Mouse (Mus musculus): ENCODE results near the gene Gm14569.

Gene Gm14569

DNA sequence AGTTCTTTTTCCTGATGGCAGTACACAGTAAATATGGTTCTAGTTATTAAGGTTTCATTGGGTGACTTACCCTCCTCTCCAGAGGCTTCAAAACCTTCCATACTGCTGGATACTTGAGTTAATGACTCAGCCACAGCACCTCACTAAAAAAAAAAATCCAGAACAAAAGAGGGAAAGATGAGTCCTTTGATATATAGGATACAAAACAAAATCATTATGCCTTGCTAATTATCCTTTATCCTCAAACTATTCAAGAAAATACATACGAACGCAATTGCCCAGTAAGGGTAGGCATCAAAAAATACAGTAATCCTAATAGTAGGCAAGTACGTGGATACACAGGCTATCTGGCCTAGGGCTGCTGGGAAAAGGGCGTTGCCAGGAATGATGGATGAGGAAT, at the start of gene Gm14569:
Gm14569 (minus strand) TSS at position 101 of the 400 bp plus-strand sequence.
- DNase-seq, result no peak

DNA sequence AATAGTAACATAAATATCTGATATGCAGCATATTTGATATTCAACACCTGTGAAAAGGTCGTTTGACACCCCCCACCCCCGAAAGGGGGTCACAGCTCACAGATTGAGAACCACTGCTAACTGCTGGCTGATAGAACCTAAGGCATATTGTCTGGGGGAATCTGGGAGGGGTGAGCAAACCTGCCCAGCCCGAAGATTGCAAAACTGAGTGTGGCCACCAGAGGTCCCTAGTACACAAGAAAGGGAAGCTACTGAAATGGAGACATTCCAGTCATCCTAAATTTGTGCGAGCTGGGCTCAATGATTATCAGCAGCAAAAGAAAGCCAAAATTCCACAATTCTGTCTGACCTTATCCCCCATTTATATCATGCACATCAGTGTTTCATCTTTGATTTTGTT, 42.9 kb upstream of the Gm14569 start:
- DNase-seq, result peak; percentile 76

DNA sequence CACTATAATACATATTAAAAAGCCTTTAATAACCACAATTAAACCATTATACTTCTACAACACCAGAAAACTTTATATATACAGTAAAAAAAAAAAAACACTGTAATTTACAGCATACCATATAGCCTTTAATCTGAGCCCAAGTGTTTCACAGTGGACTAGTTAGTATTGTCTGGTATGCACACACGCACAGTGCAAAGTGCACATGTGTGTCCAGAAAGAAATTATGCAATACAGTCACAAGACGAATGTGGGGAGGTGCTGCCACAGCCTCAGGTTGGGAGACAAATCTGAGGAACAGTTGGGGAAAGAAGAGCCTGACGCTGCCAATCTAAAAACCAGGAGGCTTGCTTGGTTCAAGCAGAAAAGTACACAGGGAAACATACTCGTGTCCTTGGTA, 42.1 kb upstream of the Gm14569 start:
- DNase-seq, result no peak

DNA sequence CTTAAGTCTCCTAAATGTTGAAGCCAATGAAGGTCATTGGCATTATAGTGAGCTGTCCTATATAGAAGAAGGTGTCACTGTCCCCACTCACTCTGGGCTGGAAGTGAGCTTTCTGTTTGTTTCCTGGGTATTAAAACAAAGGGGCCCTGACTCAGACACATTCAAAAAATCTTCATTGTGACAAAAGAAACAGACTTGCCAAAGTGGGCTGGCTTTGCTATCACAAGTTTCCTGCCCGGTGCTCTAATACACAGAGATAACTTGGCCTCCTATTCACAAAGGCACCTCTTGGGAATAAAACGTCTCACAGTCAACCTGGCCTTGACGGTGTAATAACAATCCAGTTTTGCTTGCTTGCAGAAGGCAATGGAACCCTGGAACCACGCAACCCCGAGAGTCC, 38.6 kb upstream of the Gm14569 start:
- no peak for DNase-seq

DNA sequence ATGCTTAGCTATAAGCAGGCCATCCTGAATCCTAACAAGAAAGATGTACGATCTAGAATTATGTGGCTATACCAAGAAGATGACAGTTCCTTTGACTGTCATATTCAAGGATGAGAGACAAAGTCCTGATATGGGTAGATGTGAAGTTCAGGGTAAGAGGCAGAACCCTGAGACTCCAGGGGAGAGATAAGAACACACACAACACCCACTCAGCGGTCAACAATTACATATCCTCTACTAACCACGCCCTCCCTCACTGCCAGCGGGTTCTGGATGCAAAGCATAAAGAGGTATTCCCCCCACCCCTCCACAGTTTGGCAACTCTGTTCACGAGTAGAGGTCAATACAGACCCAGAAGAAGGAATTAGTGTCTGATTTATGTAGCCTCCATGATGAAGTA, 32.1 kb upstream of the Gm14569 start:
- DNase-seq, result no peak

DNA sequence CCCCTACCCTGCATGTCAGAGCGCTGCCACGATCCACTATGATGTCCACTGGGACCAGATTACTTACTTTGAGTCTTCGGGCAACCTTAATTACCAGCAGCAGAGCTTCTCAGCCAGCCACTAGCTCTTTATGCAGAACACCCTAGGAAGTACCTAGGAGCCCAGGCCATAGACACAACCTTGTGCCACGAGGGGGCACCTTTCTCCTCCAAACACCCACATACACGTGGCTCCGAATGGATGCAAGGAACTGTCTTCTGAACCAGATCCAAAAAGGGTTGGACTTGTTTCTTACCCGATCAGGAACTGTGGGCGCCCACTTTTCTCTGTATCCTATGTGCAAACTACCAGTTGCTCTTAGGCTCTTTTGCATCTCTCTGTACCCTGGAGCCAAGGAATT, 22.1 kb upstream of the Gm14569 start:
- DNase-seq, result no peak

DNA sequence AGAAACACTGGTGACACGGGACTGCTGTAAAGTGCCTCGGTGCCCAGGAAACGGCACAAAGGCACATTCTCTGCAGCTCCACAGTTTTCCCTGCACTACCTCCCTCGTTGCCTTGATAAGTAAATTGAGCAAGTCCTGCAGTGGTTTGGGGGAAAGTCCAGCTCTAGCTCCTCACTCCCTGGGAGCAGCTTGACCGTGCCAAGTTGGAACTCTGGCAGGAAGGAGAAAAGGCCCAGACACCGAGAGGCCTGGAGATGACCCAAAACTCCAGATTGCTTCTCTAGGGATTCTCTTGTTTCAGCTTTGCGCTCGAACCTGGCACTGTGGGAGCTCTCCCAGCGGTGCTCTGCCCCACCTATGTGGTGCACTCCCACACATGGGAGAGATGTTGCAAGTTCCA, 21.6 kb upstream of the Gm14569 start:
- peak; percentile 1 for DNase-seq

DNA sequence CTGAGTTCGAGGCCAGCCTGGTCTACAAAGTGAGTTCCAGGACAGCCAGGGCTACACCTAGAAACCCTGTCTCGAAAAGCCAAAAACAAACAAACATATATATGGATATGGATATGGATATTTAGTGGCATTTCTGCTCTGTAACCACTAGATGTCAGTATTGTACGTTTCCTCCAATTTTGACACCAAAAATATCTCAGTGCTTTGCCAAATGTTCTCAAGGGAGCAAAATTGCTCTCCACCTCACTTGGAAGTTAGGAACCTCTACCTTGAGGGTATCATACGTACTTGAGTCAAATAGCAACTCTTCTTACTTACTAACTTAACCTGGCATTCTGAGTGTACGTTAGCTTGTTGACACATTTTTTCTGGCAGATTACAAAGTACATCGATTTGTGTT, 15.2 kb upstream of the Gm14569 start:
- DNase-seq, result no peak

DNA sequence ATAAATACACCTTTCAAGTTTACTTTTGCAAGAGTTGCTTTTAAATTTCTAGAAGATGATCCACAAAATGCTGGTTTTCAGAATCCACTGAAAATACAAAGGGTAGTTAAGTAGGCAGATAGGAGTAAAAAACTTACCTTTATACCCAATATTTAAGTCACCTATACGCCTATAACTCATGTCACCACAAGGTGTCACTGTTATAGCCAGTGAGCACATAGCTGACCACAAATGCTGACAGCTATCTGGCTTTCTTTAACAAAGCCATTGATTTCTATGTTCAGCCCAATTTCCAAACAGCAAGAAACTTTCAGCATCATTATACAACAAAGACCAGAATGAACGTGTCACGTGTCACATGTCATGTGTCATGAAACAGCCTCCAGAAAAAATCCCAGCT, 2.1 kb downstream of the Gm14569 start:
- DNase-seq, result no peak

DNA sequence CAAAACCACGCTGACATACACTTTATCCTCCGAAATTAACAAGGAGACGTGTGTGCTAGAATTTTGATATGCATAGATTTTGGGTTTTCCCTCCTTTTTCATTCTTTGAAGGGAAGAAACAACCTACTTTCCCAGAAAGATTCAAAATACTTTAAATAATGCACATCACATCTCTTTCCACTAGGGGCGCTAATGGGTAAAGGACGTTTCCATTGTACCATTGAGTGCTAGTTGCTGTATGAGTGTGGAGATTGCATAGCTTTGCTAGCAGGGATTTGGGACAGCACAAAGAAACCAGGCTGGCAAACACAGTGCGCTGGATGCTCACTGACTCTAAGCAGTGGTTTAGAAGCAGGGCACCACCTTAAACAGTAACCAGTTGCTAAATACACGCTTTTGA, 3.6 kb downstream of the Gm14569 start:
- DNase-seq, result no peak

DNA sequence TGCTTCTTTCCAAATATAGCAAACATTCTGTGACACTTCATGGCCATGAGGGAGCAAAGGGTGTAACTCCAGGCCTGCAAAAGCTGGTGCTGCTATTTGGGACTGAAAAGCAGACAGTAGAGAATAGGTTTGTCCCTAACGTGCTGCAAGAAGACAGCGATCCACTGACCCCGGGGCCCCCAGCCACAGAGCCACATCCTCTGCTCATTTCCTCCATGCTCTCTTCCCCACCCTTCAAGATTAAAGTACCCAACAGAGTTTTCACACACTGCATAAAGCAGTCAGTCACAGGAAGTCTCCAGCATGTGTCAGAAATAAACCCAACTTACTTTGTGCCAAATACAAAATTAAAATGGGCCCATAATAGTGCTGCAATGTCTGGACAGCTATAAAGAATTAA, 16.8 kb downstream of the Gm14569 start:
- no peak for DNase-seq

DNA sequence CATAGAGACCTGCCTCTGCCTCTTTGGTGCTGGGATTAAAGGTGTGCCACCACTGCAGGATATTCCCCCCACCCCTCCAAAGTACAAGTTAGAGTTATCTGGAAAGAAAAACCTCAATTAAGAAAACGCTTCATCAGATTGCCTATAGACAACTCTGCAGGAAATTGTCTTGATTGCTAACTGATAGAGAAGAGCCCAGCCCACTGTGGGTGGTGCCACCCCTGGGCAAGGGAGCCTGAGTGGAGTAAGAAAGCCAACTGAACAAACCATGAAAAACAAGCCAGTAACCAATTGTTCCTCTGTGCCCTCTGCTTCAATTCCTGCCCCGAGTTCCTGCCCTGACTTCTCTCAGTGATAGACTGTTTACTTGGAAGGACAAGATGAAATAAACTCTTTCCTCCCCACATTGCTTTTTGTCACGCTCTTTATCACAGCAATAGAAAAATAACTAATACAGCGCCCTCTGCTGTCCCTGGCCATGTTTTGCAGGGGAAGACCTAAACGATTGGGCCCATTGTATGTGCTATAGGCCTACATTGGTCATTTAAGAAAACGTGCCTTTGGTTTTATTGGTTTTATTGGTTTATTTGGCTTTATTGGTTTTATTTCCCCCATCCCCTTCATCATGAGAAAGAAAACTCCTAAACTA, 17.4 kb downstream of the Gm14569 start:
- DNase-seq, result no peak

DNA sequence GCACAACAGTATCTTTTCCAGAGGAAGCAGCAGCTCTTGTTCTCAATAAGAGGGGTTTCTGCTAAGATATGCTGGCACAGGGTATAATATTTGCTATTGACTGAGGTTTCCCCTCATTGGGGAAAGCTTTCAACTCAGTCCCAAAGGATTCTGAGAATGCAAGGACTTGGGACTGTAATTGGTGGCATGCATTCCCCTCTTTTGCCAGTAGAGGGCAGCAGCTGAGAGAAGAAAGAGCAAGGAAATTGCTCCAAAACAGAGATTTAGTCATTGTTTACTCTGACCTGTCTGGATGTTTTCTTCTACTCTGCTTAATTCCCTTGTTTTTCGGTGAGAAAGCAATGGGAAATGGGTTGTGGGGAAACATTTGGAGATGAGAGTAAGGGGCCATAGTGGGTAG, 35.6 kb downstream of the Gm14569 start:
- DNase-seq, result peak; percentile 23

DNA sequence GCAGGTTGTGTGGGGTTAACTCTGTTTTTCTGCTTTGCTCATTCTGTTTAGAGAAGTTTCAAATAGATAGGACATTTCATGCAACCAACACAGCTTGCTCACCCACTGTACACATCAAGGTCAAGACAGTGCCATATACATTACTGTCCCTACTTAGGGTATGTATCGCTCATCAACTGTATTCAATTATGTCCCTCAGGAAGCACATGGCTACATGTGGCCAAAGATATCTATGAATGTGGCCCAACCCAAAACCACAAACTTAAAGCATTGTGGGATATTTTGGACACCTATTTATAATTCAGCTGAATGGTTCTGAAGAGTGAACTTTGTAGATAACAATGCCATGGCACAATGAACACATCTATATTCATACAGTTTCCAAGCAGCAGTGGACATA, 53.7 kb downstream of the Gm14569 start:
- no peak for DNase-seq

DNA sequence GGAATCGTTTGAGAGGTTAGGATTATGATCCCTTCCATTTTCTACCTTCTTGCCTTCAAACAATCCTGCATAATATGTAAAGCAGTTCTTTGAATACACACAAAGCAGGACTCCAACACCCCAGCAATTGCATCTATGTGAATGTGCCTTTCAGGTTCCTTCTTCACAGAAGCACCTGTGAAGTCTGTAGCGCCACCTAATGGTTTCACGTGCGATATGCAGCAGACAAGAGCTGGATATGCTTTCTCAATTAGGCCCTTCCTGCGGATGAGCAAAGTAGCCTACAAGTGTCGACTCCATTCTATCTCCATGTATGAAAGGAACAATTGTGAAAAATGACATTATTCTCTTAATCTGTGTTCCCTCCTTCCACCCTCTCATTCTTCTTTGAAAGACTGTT, 56.6 kb downstream of the Gm14569 start:
- no peak for DNase-seq

DNA sequence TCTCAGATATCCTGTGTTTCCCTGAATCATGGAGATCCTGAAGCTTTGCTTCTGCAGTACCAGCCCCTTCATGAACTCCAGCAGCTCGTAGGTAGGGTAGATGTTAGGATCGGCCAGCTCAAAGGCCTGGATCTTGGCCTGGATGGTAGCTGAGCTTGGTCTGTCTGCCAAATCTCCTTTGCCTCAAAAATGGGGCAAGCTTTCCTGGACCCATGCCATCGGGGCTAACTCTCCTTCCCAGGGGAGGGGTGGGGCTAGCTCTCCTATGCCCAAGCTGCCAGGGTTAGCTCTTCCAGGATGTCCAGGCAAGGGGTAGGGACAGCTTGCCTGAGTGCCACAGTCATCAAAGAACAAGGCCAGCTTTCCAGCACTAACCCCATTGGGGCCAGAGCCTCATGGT, 72.5 kb downstream of the Gm14569 start:
- DNase-seq, result no peak

DNA sequence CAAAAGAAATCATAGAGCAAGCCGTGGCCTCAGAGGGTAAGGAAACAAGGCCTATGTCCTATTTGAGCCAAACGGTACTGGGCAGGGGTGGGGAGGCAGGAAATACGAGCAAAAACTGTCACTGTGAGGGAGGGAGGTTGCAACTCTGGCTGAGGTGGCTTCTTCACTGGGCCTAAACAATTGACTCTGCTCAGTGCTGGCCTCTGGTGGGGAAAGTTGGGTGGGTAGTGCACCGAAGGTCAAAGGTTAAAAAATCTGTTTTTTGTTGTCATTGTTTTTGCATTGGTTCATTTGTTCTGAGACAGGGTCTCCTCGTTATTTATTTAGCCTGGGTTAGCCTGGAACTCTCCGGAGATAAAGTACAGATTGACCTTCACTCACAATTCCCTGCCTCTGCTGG, 89.3 kb downstream of the Gm14569 start:
- peak; percentile 1 for DNase-seq

DNA sequence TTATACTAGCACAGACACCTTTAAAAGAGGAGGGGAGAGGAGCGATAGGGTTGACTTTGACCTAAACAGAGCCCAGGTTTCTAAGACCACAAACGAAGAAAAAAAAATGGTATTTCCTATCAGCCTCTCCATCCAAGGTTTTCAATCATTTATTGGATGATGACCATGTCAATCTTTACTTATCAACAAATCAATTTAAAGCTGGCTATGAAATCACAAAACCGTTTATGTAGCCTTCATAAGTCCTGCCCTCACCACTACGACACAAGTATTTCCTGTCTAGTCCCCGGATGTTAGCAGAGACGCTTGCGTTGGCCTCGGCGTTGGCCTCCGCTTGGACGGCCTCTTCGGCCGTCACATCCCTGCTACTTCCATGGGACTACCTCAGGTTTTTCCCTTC, 90.7 kb downstream of the Gm14569 start, which contains the start of gene Gm6268:
Gm6268 (plus strand) TSS at position 301 of the 400 bp plus-strand sequence.
- no peak for DNase-seq

DNA sequence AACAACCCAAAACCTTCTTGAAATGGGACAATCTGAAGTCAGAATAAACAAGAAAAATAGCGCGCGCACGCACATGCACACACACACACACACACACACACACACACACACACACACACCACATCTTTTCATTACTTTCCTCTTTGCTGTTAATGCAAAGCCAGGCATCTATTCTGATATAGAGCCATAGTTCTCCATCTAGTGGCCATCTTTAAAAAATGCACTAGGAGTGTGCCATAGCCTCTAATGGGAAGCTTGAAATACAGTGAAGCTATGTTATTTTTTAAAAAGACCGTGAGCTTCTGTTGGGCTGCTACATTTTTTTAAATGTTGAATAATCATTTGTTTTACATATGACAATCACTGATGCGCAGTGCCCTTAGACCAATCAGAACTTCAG, 98.4 kb downstream of the Gm14569 start:
- DNase-seq, result no peak

DNA sequence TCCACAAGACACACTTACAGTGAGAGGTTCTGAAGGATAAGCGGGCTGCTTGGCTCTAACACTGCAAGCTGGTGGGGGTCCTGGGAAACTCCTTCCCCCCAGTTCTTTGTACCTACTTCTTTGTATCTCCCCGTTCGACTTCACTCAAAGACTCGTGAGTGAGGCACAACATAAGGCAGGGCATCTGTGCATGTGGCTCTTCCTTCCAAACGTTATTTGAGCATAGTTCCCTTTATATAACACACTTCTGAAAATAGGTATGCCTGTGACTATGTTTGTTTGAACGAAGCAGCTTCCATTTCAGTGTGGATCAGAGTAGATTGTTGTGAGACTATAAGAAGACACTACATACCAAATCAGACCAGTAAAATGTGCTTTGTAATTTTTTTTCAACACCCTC, 99.0 kb downstream of the Gm14569 start:
- no peak for DNase-seq

DNA sequence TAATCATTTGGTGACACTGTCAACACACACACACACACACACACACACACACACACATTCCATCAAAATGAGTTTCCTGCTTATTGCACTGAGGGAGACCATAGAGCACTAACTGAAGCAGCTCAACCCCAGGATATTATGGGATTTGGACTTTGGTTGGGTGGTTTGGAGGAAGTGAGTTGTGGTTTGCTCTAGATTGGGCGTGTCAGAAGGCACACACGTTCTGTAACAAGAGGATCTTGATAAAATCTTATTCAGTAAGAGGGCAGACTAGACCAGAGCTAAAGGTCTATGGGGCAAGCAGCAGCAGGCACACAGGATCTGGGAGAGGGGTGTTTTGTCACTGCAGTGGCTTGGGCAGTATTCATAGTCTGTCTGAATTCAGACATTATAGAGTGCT, 101.1 kb downstream of the Gm14569 start:
- no peak for DNase-seq

DNA sequence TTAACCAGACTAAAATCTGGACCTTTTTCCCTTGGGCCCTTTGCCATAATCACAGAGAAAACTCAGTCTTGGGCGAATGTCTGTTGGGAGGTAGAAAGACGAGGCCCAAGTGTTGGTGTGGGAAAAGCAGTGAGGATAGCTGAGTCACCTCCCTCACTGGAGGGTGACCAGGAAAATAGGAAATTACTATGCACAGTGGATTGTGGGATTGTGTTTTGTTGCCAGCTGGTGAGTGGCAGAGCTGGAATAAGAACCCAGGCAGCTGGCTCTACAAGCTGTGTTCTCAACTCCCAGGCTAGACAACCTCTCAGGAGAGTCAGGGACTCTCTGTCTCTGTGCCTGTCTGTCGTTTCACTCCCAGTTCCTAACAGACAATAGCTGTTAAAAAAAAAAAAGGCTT, 101.7 kb downstream of the Gm14569 start:
- DNase-seq, result peak; percentile 0

DNA sequence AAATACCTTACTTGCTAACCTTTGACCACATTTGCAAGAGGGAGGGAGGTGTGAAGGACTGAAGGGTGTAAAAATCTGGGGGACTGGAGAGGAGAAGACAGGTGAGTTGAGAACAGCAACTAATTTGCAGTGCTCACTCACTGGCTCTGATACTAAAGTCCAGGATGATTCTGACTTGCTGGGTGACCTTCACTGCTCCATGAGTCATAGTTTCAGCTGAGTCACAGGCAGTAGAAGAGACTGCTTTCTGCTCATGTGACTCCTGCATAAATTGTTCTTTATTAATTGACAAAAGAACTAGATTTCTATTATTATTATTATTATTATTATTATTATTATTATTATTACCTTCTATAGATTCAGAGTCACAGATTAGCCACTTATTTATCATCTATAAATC, 106.3 kb downstream of the Gm14569 start:
- DNase-seq, result no peak

Measured in lung, postnatal 14 days (tissue).